Mouse (Mus musculus): ENCODE measurements around the gene Arhgap10. TPM values are rescaled to one million over a fixed set of nuclear protein-coding genes. Genes with fewer than 3 reads are reported as not detected.

Arhgap10 gene
- total and polyA plus RNA-seq, 2 experiments from 2014 or later: 23.6 to 33.3 TPM

DNA sequence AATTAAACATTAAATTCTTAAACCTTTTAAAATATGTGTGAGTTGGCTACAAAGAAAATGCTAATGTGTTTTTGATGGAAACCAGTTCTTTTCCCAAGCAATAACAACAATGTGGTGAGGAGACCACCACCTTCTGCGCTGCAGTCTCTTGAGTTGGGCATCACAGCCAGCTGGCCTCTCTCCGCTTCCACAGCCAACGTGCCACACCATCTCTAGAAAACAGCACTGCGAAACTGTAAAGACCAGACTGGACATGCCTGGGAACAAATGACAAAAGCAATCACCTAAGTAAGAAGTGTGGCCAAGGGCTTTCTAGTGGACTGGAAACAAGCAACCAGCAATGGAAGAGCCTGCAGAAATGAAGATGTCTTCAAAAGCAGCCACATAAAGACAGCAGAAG is 195.9 kb downstream of the Arhgap10 start:
- no peak overlapping the region for H3K4me2 ChIP-seq (ENCODE audit: low read depth, low read length)
- WGBS: 95% methylated on average over 4 of the region's 4 CpGs
- no peaks in the 10 kb centered on the region for H3K9me3 ChIP-seq (replicated peaks; ENCODE audit: control insufficient read depth, low read length)
- no peak overlapping the region for H3K9ac ChIP-seq (replicated peaks; ENCODE audit: low read depth, low read length)
- TF ChIP-seq CTCF (IDR thresholded peaks at IDR 0.05; ENCODE audit: low read depth): no peak
- no peak for TF ChIP-seq EP300 (IDR thresholded peaks at IDR 0.05; ENCODE audit: low read depth)
- ATAC-seq (ENCODE audit: insufficient read depth, low read depth): no peak
- H3K27me3 ChIP-seq (ENCODE audit: control insufficient read depth, insufficient read depth, low read length): no peaks in the 10 kb centered on the region
- DNase-seq (ENCODE audit: low spot score): no peak
- no peaks in the 10 kb centered on the region for H3K4me1 ChIP-seq (ENCODE audit: control insufficient read depth, insufficient read depth)
- no peak overlapping the region for H3K4me3 ChIP-seq (ENCODE audit: low read depth, low read length)
- H3K36me3 ChIP-seq (replicated peaks; ENCODE audit: control insufficient read depth, insufficient read depth, low read length): 0 out of 2 replicates have a peak, but pooled peaks cover 9% of the 10 kb centered on the region
- no peak overlapping the region for H3K27ac ChIP-seq (ENCODE audit: low read depth)

DNA sequence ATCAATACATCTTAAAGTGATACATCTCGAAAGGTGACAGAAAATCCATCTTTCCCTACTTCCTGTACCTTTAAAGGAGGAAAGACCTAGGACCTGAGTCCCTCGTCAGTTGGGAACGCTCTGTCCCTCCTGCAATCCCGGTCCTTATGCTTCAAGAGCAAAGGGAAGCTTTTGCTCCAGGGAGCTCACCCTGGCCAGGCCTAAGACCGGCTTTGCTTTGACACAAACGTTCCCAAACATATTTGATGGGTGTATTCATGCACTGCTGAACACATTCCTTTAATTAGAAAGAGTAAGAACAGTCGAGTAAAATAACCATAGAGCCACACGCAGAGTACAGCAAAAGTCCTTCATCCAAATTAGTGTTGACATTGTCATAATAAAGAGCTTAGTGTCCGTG is 199.2 kb downstream of the Arhgap10 start:
- Histone ChIP-seq H3K9me3 (replicated peaks; ENCODE audit: control insufficient read depth, low read length) (no peaks in the 10 kb centered on the region), H3K4me2 (ENCODE audit: low read depth, low read length) (no peak overlapping the region), H3K9ac (replicated peaks; ENCODE audit: low read depth, low read length) (no peak overlapping the region), H3K4me1 (ENCODE audit: control insufficient read depth, insufficient read depth) (no peaks in the 10 kb centered on the region), H3K27ac (ENCODE audit: low read depth) (no peak overlapping the region), H3K4me3 (ENCODE audit: low read depth, low read length) (no peak overlapping the region), H3K36me3 (replicated peaks; ENCODE audit: control insufficient read depth, insufficient read depth, low read length) (0 out of 2 replicates have a peak, but pooled peaks cover 9% of the 10 kb centered on the region), H3K27me3 (ENCODE audit: control insufficient read depth, insufficient read depth, low read length) (no peaks in the 10 kb centered on the region)
- TF ChIP-seq CTCF (IDR thresholded peaks at IDR 0.05; ENCODE audit: low read depth) (no peak), EP300 (IDR thresholded peaks at IDR 0.05; ENCODE audit: low read depth) (no peak)
- no peak for ATAC-seq (ENCODE audit: insufficient read depth, low read depth)
- no peak for DNase-seq (ENCODE audit: low spot score)
- 72% methylated on average over 9 of the region's 9 CpGs for WGBS

DNA sequence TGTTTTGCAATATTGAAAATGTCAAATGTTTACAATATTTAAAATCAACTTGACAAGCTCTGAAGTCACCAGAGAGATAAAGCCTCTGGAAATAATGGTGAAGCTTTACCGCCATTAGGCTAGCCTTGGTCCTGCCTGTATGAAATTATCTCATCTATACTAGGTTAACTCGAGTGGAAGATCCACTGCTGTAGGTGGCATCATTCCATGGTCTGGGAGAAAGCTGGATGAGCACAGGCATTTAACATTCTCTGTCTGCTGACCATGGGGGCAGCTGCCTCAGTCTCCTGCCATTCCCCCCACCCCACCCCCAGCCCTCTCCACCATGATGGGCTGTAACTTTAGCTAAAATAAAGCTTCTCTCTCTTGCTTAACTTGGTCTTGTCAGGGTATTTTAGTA is 200.0 kb downstream of the Arhgap10 start:
- Histone ChIP-seq H3K4me2 (ENCODE audit: low read depth, low read length) (no peak overlapping the region), H3K9me3 (replicated peaks; ENCODE audit: control insufficient read depth, low read length) (no peaks in the 10 kb centered on the region), H3K27me3 (ENCODE audit: control insufficient read depth, insufficient read depth, low read length) (no peaks in the 10 kb centered on the region), H3K9ac (replicated peaks; ENCODE audit: low read depth, low read length) (no peak overlapping the region), H3K4me1 (ENCODE audit: control insufficient read depth, insufficient read depth) (no peaks in the 10 kb centered on the region), H3K27ac (ENCODE audit: low read depth) (no peak overlapping the region), H3K4me3 (ENCODE audit: low read depth, low read length) (no peak overlapping the region), H3K36me3 (replicated peaks; ENCODE audit: control insufficient read depth, insufficient read depth, low read length) (0 out of 2 replicates have a peak, but pooled peaks cover 9% of the 10 kb centered on the region)
- ATAC-seq (ENCODE audit: insufficient read depth, low read depth): no peak
- no peak for DNase-seq (ENCODE audit: low spot score)
- WGBS: 81% methylated on average over 2 of the region's 2 CpGs
- no peak for TF ChIP-seq CTCF (IDR thresholded peaks at IDR 0.05; ENCODE audit: low read depth)
- no peak for TF ChIP-seq EP300 (IDR thresholded peaks at IDR 0.05; ENCODE audit: low read depth)

DNA sequence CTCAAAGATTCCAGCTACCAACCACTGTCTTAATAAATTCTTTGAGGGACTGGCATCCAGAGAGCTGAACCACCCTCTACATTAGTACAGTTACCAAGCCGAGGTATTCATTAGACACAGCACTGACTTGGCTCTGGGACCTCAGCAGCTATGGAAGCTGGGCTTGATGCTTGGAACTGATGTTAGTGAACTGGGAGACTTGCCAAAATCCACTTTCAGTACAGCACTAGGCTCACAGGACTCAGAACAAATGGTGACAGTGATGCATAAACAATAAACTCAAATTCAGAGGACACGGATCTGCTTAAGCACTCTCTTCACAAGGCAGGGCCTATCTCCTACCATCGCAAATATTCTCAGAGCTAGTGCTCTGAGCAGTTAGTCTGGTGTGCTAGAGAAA is 204.8 kb downstream of the Arhgap10 start:
- H3K9ac ChIP-seq (replicated peaks; ENCODE audit: low read depth, low read length): no peak overlapping the region
- no peak overlapping the region for H3K27ac ChIP-seq (ENCODE audit: low read depth)
- ATAC-seq (ENCODE audit: insufficient read depth, low read depth) (no peak; the same call in 1 of the 2 replicates), DNase-seq (ENCODE audit: low spot score) (no peak)
- H3K4me3 ChIP-seq (ENCODE audit: low read depth, low read length): no peak overlapping the region
- H3K36me3 ChIP-seq (replicated peaks; ENCODE audit: control insufficient read depth, insufficient read depth, low read length): peaks cover 10% of the 10 kb centered on the region; the same call in 1 of the 2 replicates
- H3K27me3 ChIP-seq (ENCODE audit: control insufficient read depth, insufficient read depth, low read length): no peaks in the 10 kb centered on the region
- whole genome bisulfite sequencing: 45% methylated on average over 3 of the region's 3 CpGs
- H3K4me1 ChIP-seq (ENCODE audit: control insufficient read depth, insufficient read depth): no peaks in the 10 kb centered on the region
- no peak overlapping the region for H3K4me2 ChIP-seq (ENCODE audit: low read depth, low read length)
- TF ChIP-seq CTCF (IDR thresholded peaks at IDR 0.05; ENCODE audit: low read depth) (no peak), EP300 (IDR thresholded peaks at IDR 0.05; ENCODE audit: low read depth) (no peak)
- H3K9me3 ChIP-seq (replicated peaks; ENCODE audit: control insufficient read depth, low read length): no peaks in the 10 kb centered on the region

DNA sequence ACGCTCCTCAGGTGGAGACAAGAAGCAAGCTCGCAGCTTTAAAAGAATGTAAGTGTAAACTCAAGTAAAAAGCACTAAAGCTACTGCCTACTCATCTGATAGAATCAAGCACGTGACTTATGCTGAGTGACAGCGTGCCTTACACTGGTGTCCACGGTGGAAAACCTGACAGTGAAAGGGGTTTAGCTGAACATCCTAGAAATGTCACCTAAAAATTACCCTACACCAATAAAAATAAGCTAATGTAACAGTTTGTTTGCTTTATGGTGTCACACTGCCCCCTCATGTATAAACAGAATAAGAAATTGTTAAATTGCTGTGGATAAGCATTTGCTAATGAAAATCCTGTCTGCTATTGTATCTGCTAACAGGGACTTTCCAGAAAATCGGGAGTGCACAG is 206.0 kb downstream of the Arhgap10 start:
- Histone ChIP-seq H3K9ac (replicated peaks; ENCODE audit: low read depth, low read length) (no peak overlapping the region), H3K27me3 (ENCODE audit: control insufficient read depth, insufficient read depth, low read length) (no peaks in the 10 kb centered on the region), H3K4me1 (ENCODE audit: control insufficient read depth, insufficient read depth) (no peaks in the 10 kb centered on the region), H3K9me3 (replicated peaks; ENCODE audit: control insufficient read depth, low read length) (no peaks in the 10 kb centered on the region), H3K27ac (ENCODE audit: low read depth) (no peak overlapping the region), H3K4me2 (ENCODE audit: low read depth, low read length) (no peak overlapping the region), H3K4me3 (ENCODE audit: low read depth, low read length) (no peak overlapping the region), H3K36me3 (replicated peaks; ENCODE audit: control insufficient read depth, insufficient read depth, low read length) (peaks cover 10% of the 10 kb centered on the region; the same call in 1 of the 2 replicates)
- no peak for DNase-seq (ENCODE audit: low spot score)
- ATAC-seq (ENCODE audit: insufficient read depth, low read depth): no peak
- TF ChIP-seq EP300 (IDR thresholded peaks at IDR 0.05; ENCODE audit: low read depth) (no peak), CTCF (IDR thresholded peaks at IDR 0.05; ENCODE audit: low read depth) (peak; percentile 24)
- WGBS: 74% methylated on average over 6 of the region's 6 CpGs

DNA sequence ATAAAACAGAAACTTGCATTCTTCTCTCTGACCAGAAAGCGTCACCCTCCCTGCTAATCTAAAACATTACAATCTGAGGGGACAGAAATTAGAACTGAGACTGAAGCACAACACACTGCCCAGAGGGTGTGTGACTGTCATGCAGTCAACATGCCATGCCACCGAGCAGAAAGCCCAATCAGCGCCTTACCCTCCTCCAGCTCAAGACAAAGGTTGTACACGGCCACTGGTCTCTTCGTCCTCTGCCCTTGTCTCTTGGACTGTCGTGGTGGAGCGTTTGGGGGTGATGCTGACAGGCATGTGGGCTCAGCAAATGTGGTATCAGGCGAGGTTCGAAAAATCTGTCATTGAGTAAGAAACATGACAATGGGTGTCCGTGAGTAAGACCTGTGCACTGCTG is 207.2 kb downstream of the Arhgap10 start:
- ATAC-seq (ENCODE audit: insufficient read depth, low read depth) (no peak), DNase-seq (ENCODE audit: low spot score) (no peak)
- no peaks in the 10 kb centered on the region for H3K4me1 ChIP-seq (ENCODE audit: control insufficient read depth, insufficient read depth)
- WGBS: 87% methylated on average over 10 of the region's 10 CpGs
- H3K4me2 ChIP-seq (ENCODE audit: low read depth, low read length): no peak overlapping the region
- peaks cover 10% of the 10 kb centered on the region; the same call in 1 of the 2 replicates for H3K36me3 ChIP-seq (replicated peaks; ENCODE audit: control insufficient read depth, insufficient read depth, low read length)
- H3K4me3 ChIP-seq (ENCODE audit: low read depth, low read length): no peak overlapping the region
- TF ChIP-seq CTCF (IDR thresholded peaks at IDR 0.05; ENCODE audit: low read depth): no peak
- TF ChIP-seq EP300 (IDR thresholded peaks at IDR 0.05; ENCODE audit: low read depth): no peak
- no peaks in the 10 kb centered on the region for H3K9me3 ChIP-seq (replicated peaks; ENCODE audit: control insufficient read depth, low read length)
- H3K27ac ChIP-seq (ENCODE audit: low read depth): no peak overlapping the region
- H3K9ac ChIP-seq (replicated peaks; ENCODE audit: low read depth, low read length): no peak overlapping the region
- H3K27me3 ChIP-seq (ENCODE audit: control insufficient read depth, insufficient read depth, low read length): no peaks in the 10 kb centered on the region

Measured in heart, postnatal 0 days (tissue).